Mouse (Mus musculus): Measurements from ENCODE around the gene Igf2bp3. TPM values are rescaled to one million over a fixed set of nuclear protein-coding genes. Genes with fewer than 3 reads are reported as not detected.

Igf2bp3 gene
- polyA plus RNA-seq, 1 experiment: 0.30 TPM

DNA sequence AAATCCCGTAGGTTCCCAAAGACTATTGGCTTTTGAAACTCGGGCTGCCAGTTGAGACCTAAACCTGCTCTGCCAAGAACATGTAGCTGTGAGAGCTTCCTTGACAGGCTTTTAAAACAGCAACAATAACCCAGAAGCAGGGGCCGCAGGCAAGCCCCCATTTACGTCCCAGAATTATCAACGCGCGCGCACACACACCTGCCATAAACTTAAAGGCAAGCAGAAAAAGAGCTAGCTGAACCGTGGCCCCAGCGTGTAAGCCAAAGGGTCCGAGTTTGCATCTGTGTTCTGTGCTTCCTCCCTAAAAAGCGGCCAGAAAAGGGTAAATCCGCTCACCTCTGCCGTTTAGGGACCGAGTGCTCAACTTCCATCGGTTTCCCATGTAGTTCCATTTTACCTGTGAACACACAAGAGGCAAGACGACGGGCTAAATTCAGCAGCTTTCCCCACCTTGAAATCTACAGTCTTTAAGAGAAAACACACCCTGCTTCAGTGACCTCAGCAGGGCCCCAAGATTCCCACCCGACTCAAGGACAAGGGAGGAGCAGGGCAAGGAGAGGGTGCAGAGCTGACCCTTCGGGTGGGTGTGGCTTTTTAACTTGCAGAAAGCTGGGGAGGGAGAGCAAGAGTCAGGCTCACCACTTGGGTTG lies 1.7 kb downstream of the Igf2bp3 start:
- H3ac ChIP-seq (ENCODE audit: control insufficient read depth, insufficient read length, low read depth): peak overlapping the region; percentile 34
- H3K36me3 ChIP-seq (ENCODE audit: control insufficient read depth, insufficient read depth): no peaks in the 10 kb centered on the region
- no peak overlapping the region for H3K4me3 ChIP-seq (ENCODE audit: insufficient read depth, poor library complexity, severe bottlenecking)
- H3K27me3 ChIP-seq (ENCODE audit: control insufficient read depth, insufficient read depth, insufficient read length): peaks cover 59% of the 10 kb centered on the region
- no peak for TF ChIP-seq CTCF (IDR thresholded peaks at IDR 0.05; ENCODE audit: control insufficient read depth, insufficient read depth, insufficient read length)
- no peaks in the 10 kb centered on the region for H3K79me2 ChIP-seq (ENCODE audit: control insufficient read depth, insufficient read depth)
- H3K79me3 ChIP-seq (ENCODE audit: low read depth): peaks cover 1% of the 10 kb centered on the region

GRCm38 (mm10) chr6:49212141-49212540 lies 2.6 kb downstream of the Igf2bp3 start:
- Histone ChIP-seq H3K79me3 (ENCODE audit: low read depth) (peaks cover 1% of the 10 kb centered on the region), H3K27me3 (ENCODE audit: control insufficient read depth, insufficient read depth, insufficient read length) (peaks cover 50% of the 10 kb centered on the region), H3K79me2 (ENCODE audit: control insufficient read depth, insufficient read depth) (no peaks in the 10 kb centered on the region), H3K36me3 (ENCODE audit: control insufficient read depth, insufficient read depth) (no peaks in the 10 kb centered on the region), H3K4me3 (ENCODE audit: insufficient read depth, poor library complexity, severe bottlenecking) (no peak overlapping the region), H3ac (ENCODE audit: control insufficient read depth, insufficient read length, low read depth) (no peak overlapping the region)
- no peak for TF ChIP-seq CEBPB (IDR thresholded peaks at IDR 0.05; ENCODE audit: low read depth)

GRCm38 (mm10) chr6:49211596-49211995 lies 3.2 kb downstream of the Igf2bp3 start:
- Histone ChIP-seq H3ac (ENCODE audit: control insufficient read depth, insufficient read length, low read depth) (no peak overlapping the region), H3K36me3 (ENCODE audit: control insufficient read depth, insufficient read depth) (no peaks in the 10 kb centered on the region), H3K27me3 (ENCODE audit: control insufficient read depth, insufficient read depth, insufficient read length) (peaks cover 50% of the 10 kb centered on the region), H3K79me2 (ENCODE audit: control insufficient read depth, insufficient read depth) (no peaks in the 10 kb centered on the region), H3K79me3 (ENCODE audit: low read depth) (peaks cover 1% of the 10 kb centered on the region), H3K4me3 (ENCODE audit: insufficient read depth, poor library complexity, severe bottlenecking) (no peak overlapping the region)
- TF ChIP-seq MYOD1 (IDR thresholded peaks at IDR 0.05; ENCODE audit: control insufficient read depth, insufficient read length, low read depth) (no peak), MYOG (IDR thresholded peaks at IDR 0.05; ENCODE audit: control insufficient read depth, extremely low read depth, insufficient read length) (no peak), CEBPB (IDR thresholded peaks at IDR 0.05; ENCODE audit: low read depth) (no peak), USF1 (IDR thresholded peaks at IDR 0.05; ENCODE audit: low read depth) (no peak), CTCF (IDR thresholded peaks at IDR 0.05; ENCODE audit: control insufficient read depth, insufficient read depth, insufficient read length) (no peak), FOSL1 (IDR thresholded peaks at IDR 0.05; ENCODE audit: insufficient read depth, low read length, poor library complexity, severe bottlenecking) (no peak), MAX (IDR thresholded peaks at IDR 0.05) (no peak)

- Histone ChIP-seq H3ac (ENCODE audit: control insufficient read depth, insufficient read length, low read depth) (no peak overlapping the region), H3K36me3 (ENCODE audit: control insufficient read depth, insufficient read depth) (no peaks in the 10 kb centered on the region), H3K79me3 (ENCODE audit: low read depth) (peaks cover 1% of the 10 kb centered on the region), H3K4me3 (ENCODE audit: insufficient read depth, poor library complexity, severe bottlenecking) (no peak overlapping the region), H3K79me2 (ENCODE audit: control insufficient read depth, insufficient read depth) (no peaks in the 10 kb centered on the region), H3K27me3 (ENCODE audit: control insufficient read depth, insufficient read depth, insufficient read length) (peaks cover 43% of the 10 kb centered on the region)
- TF ChIP-seq USF1 (IDR thresholded peaks at IDR 0.05; ENCODE audit: low read depth): no peak
These were observed 4.6 kb downstream of the Igf2bp3 start for GRCm38 (mm10) chr6:49209881-49210854.

- TF ChIP-seq MYOD1 (IDR thresholded peaks at IDR 0.05; ENCODE audit: control insufficient read depth, insufficient read length, low read depth) (no peak), MYOG (IDR thresholded peaks at IDR 0.05; ENCODE audit: control insufficient read depth, extremely low read depth, insufficient read length) (no peak), USF1 (IDR thresholded peaks at IDR 0.05; ENCODE audit: low read depth) (no peak), FOSL1 (IDR thresholded peaks at IDR 0.05; ENCODE audit: insufficient read depth, low read length, poor library complexity, severe bottlenecking) (no peak), MAX (IDR thresholded peaks at IDR 0.05) (no peak), CEBPB (IDR thresholded peaks at IDR 0.05; ENCODE audit: low read depth) (no peak), CTCF (IDR thresholded peaks at IDR 0.05; ENCODE audit: control insufficient read depth, insufficient read depth, insufficient read length) (no peak)
- H3K27me3 ChIP-seq (ENCODE audit: control insufficient read depth, insufficient read depth, insufficient read length): peaks cover 33% of the 10 kb centered on the region
- no peaks in the 10 kb centered on the region for H3K79me2 ChIP-seq (ENCODE audit: control insufficient read depth, insufficient read depth)
- no peaks in the 10 kb centered on the region for H3K36me3 ChIP-seq (ENCODE audit: control insufficient read depth, insufficient read depth)
- no peak overlapping the region for H3K4me3 ChIP-seq (ENCODE audit: insufficient read depth, poor library complexity, severe bottlenecking)
- no peak overlapping the region for H3ac ChIP-seq (ENCODE audit: control insufficient read depth, insufficient read length, low read depth)
- peaks cover 1% of the 10 kb centered on the region for H3K79me3 ChIP-seq (ENCODE audit: low read depth)
These were observed 5.8 kb downstream of the Igf2bp3 start for GRCm38 (mm10) chr6:49208935-49209334.

DNA sequence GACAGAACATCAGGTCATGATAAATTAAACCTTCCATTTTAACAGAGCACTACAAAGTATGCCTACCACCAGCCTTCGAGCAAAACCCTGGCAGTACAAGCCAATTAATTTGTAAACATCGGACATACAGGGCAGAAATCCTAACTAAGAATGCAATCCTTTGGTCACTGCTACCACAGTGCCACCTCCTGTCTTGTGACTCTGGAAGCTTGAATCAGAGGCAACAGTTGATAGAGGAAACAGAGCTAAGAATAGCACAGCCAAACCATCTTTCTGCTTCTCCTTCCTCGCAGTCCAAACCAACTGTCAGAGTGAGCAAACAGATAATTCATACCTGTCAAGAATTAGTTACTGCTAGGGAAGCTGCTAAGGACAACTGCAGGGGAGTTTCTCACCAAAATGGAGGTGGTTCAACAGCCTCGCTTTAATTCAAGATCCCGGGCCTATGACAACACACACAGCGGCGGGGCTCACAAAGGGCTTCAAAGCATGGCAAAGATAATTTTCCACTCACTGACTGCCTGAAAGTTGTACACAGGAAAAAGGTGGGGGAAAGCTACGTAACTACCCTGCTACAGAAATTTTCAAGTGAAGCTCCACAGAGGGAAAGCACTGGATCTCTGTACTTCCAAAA lies 6.3 kb downstream of the Igf2bp3 start:
- Histone ChIP-seq H3K27me3 (ENCODE audit: control insufficient read depth, insufficient read depth, insufficient read length) (peaks cover 28% of the 10 kb centered on the region), H3K79me2 (ENCODE audit: control insufficient read depth, insufficient read depth) (no peaks in the 10 kb centered on the region), H3K79me3 (ENCODE audit: low read depth) (peaks cover 1% of the 10 kb centered on the region), H3ac (ENCODE audit: control insufficient read depth, insufficient read length, low read depth) (no peak overlapping the region), H3K36me3 (ENCODE audit: control insufficient read depth, insufficient read depth) (no peaks in the 10 kb centered on the region), H3K4me3 (ENCODE audit: insufficient read depth, poor library complexity, severe bottlenecking) (no peak overlapping the region)
- TF ChIP-seq CTCF (IDR thresholded peaks at IDR 0.05; ENCODE audit: control insufficient read depth, insufficient read depth, insufficient read length) (no peak), MYOG (IDR thresholded peaks at IDR 0.05; ENCODE audit: control insufficient read depth, extremely low read depth, insufficient read length) (no peak), USF1 (IDR thresholded peaks at IDR 0.05; ENCODE audit: low read depth) (no peak), MYOD1 (IDR thresholded peaks at IDR 0.05; ENCODE audit: control insufficient read depth, insufficient read length, low read depth) (no peak), FOSL1 (IDR thresholded peaks at IDR 0.05; ENCODE audit: insufficient read depth, low read length, poor library complexity, severe bottlenecking) (no peak), MAX (IDR thresholded peaks at IDR 0.05) (no peak), CEBPB (IDR thresholded peaks at IDR 0.05; ENCODE audit: low read depth) (no peak)

Data from C2C12 (cell line).